Mouse (Mus musculus): Measurements from ENCODE around the gene Wfdc5.
"Not testable (repeated sequence)": the region's sequence is repeated elsewhere in the genome, so short reads cannot be mapped to it uniquely, and the experiment has no call there.

Wfdc5 gene

DNA sequence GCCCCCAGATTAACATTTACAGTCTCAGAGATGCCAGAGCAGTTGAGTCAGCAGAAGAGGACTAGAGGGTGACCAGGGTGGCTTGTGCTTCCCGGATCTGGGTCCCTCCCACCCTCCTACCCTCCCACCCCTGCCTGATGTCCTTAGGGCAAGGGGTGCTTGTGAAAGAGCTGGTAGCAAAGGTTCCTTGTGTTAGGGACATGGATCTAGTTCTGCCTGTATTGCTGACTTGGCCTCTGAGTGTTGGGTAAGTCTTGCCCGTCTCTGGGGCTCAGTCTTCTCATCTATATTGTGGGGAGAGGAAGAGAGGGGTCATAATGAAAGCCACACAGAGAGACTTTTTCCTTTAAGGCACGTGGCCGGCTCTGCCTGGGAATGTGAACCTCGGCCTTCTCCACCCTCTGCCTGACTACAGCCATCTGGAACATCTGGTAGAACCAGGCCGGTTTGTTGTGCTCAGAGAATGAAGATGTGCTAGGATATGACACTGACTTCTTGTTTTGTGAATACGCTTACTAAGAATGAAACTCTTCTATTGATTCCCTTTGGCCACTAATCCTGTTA lies at the start of gene Wfdc5:
TSS of gene Wfdc5 (minus strand) at position 51 of the 564 bp plus-strand sequence.
- no peak for DNase-seq (ENCODE audit: low spot score in 2 of 2)

DNA sequence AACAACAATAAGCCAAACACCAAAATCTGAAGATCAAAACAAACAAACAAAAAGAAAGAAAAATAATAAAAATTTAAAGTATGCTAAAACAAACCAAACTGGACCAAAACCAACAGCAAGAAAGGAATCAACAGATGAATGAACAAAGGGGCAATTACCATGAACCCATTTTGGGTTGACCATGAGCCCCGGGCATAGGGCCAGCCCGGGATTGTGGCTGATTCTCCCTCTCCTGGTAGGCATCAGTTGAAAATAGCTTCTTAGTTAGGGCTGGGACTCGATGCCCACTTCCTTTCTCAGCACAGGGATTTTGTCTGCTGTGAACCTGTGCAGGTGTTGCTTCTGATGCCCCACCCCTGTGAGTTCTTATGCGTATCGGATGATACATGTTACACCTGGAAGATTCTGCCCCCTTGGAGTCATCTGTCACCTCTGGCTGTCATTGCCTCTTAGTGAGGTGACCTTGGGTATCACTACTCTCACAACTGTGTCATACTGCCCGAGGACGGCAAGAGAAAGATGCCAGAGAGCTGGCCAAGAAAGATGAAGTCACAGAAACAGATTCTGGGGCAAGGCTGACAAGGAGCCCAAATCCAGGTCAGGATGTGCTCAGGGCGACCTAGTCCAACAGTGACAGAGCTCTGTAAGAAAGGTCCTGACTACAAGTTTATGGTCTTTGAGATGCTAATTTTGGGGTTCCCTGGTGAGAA lies 46.0 kb upstream of the Wfdc5 start:
- no peak for DNase-seq (ENCODE audit: low spot score in 2 of 2)

DNA sequence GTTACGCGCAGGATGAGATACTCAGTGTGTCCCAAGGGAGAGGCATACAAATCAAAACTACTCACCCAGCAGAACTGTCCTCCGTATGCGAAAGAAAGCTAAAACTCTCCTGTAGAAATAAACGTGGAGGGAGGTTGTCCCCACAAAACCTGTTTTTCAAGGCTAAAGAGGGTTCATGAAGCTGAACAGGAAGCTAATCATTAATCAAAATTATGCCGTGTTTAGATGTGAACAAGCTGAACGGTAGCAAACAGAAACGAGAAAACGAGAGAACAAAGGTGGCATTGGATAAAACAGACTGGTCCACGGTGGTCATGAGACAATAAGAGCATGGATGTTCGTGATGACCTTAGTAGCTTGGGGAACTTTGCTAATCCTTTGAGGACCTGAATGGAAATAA lies 39.0 kb upstream of the Wfdc5 start, which contains the start of gene Wfdc15b:
TSS of gene Wfdc15b (minus strand) at position 139 of the 400 bp plus-strand sequence.
- DNase-seq (ENCODE audit: low spot score in 2 of 2) = no peak

DNA sequence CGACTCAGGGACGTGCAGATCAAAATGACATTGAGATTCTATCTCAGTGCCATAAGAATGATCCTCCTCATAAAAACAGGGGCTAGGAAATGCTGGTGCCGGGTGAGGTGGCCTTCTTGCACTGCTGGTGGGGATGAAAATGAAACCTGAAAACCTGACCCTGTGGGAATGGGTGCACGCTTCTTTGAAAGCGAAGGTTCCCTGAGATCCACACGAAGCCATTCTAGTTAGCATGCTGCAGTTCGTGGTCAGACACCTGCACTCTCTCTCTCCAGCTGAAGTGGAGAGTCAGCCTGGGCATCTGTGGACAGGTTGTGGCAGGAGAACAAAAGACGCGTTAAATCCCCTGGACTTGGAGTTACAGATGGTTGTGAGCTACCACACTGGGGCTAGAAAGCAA lies 36.8 kb upstream of the Wfdc5 start:
- no peak for DNase-seq (ENCODE audit: low spot score in 2 of 2)

DNA sequence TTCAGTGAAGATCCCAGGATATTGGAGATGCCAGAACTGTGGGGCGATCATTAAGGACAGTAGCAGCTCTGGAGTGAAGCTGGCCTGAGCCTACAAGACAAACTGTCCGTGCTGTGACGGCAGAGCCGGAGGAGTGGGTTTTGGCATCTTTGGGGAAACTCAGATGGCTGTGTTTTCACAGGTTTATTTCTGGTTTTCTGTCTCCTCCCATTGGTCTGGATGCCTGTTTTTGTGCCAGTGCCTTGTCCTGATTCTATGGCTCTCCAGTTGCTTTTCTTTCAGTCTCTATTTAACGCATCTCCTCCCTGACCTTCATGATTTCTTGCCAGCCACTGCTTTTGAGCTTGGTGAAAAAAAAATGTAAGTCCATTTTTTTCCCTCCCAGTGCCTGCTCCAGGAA lies 30.2 kb upstream of the Wfdc5 start:
- no peak for DNase-seq (ENCODE audit: low spot score in 2 of 2)

DNA sequence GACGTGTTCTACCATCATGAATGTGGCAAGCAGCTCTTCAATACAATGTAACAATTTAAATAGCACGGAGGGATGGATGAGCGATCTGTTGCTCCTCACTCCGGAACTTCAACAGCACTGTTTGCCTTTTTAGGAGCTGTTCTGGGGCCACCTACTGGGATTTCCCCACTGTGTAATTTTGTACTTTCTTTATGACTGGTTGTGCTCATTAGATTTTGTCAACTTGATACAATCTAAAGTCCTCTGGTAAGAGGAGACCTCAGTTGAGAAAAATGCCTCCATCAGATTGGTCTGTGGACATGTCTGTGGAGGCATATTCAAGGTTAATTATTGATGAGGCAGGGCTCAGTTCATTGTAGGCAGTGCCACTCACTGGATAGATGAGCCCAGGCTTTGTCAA lies 28.4 kb upstream of the Wfdc5 start:
- no peak for DNase-seq (ENCODE audit: low spot score in 2 of 2)

DNA sequence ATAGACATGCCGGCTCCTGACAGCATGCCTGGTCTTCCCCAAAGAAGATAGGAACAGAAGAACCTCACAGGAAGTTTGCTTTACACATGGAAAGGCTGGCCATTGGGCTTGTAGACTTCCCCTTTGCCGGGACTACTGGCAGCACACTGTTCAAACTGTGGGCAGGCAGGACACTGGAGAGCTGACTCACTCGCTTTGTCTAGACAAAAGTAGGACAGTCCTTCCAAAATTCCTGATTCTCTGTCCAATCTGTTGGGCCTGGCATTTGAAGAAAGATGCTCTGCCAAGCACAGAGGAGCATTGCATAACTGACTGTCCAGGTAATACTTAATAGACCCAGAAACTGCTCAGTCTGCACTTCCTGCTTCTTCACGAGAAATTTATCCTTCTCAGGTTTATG lies 24.1 kb upstream of the Wfdc5 start:
- no peak for DNase-seq (ENCODE audit: low spot score in 2 of 2)

DNA sequence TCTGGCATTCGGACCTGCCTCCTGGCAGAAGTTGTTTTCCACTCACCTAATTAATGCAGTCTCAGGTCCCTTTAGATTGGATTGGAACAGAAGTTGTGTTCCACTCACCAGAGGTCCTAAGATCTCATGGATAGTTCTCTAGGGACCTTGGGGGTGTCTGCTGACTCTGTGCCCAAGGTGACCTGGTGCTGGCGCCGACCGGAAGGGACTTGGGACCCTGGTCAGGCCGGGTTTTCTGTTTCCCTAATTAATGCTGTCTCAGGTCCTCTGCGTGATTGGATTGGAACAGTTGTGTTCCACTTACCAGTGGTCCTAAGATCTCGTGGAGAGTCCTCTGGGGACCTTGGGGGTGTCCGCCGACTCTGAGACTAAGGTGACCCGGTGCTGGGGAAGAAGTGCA lies 23.5 kb upstream of the Wfdc5 start:
- DNase-seq (ENCODE audit: low spot score in 2 of 2) = not testable (repeated sequence)

DNA sequence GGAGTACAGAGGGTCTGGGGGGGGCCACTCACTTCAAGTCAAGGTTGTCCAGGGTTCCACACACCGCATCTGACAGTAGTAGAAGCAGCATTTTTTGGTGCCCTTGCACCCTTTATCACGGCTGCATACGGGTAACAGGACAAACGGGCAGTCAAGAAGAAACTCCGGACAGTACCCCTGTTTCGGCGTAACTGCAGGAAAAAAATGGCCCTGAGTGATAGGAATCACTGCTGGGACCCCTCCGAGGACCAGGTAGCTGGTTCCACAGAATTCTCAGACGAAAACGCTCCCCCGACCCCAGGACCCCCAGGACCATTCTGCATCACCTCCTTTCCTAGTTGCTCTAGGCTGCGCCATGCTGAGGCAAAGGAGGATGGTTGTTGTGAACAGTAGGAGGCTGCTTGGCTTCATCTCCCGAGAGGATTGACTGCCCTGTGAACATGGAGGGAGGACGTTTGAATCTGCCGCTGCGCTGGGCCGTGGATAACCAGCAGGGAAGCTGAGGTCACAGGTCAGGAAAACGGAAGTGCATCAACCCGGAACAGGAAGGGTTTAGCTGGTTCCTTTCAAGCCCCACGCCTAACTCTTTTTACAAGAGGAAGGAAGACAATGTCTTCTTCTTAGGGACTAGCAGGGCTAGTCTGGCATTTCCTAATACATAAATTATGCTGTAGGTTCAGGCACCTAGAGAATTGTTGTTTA lies 17.2 kb upstream of the Wfdc5 start, which contains the start of gene Wfdc15a:
TSS of gene Wfdc15a (minus strand) at position 505 of the 702 bp plus-strand sequence.
- DNase-seq (ENCODE audit: low spot score in 2 of 2) = no peak

DNA sequence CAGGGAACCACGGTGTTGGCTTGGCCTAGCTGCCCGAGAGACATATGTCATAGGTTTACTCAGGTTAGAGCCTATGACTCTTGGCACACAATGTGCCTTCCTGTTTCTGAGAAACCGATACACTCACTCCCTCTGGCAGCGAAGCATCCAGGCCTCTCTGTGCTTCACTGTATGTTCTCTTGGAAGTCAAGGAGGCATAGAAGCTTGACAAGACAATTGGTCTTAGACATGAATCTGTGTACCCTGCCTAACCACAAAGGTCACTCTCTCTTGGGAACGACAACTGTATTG lies 14.1 kb upstream of the Wfdc5 start:
- no peak for DNase-seq (ENCODE audit: low spot score in 2 of 2)

DNA sequence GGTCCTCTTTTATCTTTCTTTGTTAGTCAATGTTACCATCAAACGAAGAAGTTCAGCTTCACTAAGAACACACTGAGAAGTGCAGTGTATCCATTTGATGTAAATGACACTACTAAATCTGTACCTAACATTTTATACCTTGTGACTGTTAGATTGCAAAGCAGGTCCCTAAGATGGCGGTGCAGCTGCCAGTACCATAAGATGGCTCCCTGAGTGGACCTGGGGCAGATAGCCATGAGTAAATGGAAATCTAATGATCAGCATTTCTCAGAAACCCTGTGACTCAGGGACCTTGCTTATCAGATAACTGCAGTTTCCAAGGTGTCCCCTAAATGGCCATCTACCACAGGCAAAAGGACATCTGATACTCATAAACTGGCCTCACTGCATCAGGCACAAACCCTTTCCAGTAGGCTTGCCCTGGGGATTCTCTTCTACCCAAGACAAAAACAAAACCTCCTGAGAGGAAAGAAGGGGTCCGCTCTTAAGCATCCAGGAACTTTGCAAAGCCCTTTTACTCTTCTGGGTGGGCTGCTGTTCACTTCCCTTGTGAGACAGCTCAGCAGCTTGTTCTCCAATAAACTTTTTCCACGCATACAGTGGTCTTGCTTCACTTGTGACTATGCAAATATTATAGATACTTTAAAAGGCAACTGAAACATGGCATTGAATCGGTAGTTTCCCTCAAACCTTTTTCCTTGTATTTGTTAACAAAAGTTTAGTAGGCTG lies 13.6 kb upstream of the Wfdc5 start:
- no peak for DNase-seq (ENCODE audit: low spot score in 2 of 2)

DNA sequence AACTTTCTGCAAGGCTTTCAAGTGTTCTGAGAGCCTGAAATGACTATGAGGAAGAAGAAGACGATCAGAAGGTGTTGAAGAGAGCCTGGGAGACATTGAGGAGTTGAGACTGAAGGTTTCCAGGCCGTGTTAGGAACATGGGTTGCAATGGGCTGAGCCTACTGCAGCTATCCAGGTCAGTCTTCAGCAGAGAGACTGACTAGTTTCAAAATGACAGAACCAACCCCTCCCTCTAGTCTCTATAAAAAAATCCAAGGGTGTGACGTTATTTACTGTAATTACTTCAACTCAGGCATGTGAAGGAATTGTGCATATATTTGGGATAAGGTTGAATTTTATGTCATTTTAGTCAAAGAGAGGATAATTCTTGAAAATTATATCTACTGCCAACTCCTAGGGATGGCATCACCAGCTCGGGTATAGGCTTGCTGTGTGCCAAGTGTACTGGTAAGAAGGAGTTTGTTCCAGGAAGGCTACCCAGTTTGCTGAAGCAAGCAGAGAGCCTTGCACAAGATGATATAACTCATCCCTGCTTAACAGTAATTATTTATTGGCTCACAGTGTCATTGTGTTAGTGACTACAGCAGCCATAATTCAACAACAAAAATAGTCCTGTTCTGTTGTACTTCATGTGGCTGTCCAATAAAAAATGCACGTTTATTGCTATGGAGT lies 12.6 kb upstream of the Wfdc5 start:
- DNase-seq (ENCODE audit: low spot score in 2 of 2) = no peak

DNA sequence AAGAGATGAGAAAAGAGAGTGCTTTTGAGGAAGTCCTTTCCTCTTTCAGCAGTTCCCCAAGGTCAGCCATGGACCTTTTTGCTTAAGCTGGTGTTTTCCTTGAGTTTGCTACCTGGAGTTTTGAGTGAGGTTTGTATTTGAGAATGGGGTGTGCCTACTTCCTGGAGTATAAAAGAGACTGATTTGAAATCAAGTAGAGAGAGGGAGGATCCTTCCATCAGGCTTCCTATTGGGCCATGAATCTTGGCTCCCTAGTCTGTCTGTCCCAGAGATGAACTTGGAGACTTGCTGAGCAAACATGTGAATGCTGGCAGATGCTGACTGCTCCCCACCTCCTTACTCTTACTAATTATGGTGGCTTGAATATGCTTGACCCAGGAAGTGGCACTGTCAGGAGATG lies 9.7 kb upstream of the Wfdc5 start:
- DNase-seq (ENCODE audit: low spot score in 2 of 2) = no peak

DNA sequence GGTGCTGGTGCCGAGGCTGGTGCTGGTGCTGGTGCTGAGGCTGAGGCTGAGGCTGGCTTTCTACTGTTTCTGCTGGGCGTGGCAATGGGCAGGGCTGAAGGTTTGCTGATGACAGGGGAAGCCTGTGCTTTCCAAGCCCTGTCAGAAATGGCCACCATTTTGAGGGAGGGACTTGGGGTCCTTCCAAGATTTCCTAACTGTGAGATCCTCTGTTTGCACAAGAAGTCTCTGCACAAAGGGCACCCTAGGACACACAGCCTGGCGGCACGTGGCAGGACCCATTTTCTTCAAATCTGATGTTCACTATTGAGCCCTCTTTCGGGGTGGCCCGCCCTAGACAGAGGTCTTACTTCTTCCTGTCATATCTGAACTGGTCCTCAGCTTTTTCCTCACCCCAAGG lies 8.0 kb upstream of the Wfdc5 start, which contains the start of gene Wfdc12:
TSS of gene Wfdc12 (minus strand) at position 33 of the 400 bp plus-strand sequence.
- DNase-seq (ENCODE audit: low spot score in 2 of 2) = no peak

DNA sequence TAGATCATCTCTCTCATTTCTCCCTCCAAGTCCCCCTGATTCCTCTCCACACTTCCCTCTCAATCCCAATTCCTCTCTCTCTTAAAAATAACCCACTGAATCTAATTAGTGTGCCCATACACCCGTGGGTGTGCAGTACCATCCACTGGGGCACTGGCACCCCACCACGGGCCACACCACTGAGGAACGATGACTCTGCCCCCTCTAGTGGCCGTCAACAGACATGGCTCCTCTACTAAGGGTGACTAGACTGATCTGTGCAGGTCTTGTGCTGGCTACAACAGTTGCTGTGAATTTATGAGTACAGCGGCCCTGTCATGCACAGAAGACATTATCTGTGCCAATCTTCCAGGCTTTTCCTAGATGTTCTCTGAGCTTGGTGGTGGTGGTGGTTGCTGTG lies 6.2 kb upstream of the Wfdc5 start:
- no peak for DNase-seq (ENCODE audit: low spot score in 2 of 2)

DNA sequence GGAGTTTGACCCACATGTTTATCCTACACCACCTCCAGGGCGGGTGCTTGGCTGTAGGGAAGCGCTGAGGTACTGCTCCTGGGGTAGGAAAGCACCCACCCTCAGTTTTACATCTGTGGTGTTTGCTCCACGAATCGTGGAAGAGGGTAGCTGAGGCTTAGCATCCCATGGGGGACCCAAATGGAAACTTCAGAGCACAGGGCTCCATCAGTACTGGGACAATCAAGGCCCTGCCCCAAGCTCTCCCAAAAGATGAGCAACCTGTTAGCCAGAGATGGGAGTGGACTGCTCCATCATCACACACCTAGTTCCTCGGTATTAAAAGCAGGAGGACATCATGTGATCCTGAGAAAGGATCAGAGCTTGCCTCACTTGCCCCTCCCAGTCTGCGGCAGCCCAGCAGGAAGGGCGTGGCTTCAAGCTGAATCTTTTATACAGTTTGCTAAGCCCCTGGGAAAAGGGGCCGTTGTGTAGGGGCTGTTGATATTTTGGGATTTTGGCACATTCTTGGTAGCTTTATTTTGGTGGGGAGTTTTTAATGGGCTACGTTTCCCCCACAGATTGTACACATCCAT lies 1.7 kb upstream of the Wfdc5 start:
- no peak for DNase-seq (ENCODE audit: low spot score in 2 of 2)

DNA sequence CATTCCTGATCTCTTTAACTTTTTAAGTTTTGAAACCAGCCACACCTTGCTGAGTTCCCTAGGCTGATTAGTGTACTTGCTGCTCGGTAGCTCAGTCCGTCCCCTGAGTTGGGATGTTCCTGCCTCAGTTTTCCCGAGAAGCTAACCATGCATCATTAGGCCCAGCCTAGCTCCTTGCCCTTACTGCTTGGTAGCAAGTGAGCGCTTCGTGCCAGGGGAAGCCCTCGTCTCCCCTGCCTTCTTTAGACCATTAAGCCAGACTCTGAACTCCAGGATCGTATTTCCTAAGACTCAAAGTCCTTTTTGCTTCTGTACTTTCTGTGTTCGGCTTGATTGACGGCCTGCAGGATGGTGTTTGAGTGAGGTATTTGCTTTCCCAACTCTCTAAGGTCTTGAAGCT lies 798 bp upstream of the Wfdc5 start:
- DNase-seq (ENCODE audit: low spot score in 2 of 2) = no peak

DNA sequence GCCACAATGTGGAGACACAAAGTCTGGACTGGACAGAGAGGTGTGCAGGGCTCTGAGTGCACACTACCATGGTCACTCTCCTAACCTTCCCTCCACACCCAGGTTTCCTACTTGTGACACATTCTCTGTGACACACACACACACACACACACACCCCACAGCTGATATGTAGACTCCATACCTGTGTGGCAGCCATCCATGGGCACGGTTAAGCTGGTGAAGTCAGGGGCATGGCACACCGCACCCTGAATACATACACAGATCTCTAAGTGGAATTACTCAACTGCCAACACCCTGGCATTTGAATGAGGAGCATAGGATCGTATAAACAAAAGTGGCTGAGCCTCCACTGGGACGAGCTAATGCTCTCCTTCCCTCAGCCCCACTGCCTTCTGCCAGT lies 1.8 kb downstream of the Wfdc5 start:
- DNase-seq (ENCODE audit: low spot score in 2 of 2) = no peak

DNA sequence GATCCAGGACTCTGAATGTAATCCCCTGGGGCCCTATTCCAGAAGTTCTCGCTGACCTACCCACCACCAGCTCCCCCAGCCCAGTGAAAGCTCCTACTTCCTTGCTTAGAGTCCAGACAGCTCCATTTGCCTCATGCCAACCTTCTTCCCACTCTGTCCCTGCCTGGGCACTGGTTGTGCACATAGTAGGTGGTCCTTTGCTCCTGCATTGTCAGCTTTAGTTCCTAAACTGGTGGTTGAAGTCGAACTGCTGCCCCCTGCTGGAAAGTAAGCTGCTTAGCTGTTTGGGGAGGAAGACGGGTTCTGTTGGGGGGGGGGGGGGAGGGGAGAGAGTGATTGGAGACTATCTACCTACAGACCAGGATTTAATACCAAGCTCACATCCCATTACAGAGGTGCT lies 2.4 kb downstream of the Wfdc5 start:
- no peak for DNase-seq (ENCODE audit: low spot score in 2 of 2)

DNA sequence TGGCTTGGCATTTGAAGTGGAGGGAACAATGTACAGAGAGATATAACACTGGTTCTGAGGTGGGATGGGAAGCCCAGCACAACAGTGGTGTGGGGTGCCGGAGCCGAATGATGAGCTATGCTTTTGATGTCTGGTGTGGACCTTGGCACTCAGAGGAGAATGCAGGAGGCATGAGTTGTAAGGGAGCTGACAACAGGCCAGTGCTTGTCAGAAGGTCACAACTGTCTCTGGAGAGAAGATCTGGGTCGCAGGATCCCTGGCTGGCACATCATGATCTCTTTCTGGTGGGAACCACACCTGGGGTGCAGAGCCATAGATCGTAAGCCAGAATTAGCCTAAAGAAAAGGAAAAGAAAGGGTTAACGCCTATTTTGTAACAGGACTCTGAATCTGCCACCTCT lies 4.7 kb downstream of the Wfdc5 start:
- no peak for DNase-seq (ENCODE audit: low spot score in 2 of 2)

DNA sequence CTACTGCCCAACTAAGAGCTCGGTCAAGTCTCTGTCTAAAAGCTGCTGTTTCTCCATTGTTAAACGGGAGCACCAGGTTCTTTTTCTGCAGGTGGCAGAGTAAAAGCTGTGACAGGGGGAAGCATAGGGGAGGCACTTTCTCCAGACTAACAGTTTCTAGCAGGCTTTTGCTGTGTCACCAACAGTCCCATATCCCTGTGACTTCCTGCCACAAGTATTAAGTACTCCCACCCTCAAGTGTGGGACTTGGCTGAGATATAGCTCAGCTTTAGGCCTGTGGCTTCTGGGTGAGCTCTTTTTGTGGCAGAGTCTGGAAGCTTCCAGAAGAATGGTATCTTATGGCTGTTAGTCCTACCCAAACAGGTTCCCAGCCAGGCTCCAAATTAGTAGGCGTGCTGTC lies 6.7 kb downstream of the Wfdc5 start:
- no peak for DNase-seq (ENCODE audit: low spot score in 2 of 2)

All from frontal cortex, postnatal 25 days (tissue).